Mouse (Mus musculus): ENCODE data around the gene Prkag2.
A peak's percentile ranks its signal among the peaks of the same experiment; 100 is the strongest.
"Not testable (repeated sequence)": the region's sequence is repeated elsewhere in the genome, so short reads cannot be mapped to it uniquely, and the experiment has no call there.

The Prkag2 gene

GRCm38 (mm10) chr5:25086234-25086633 is 14.2 kb downstream of the Prkag2 start:
- DNase-seq: peak; percentile 83 to 86

GRCm38 (mm10) chr5:25085170-25085569 is 15.3 kb downstream of the Prkag2 start:
- no peak for DNase-seq

- DNase-seq: no peak
These were observed 16.6 kb downstream of the Prkag2 start for GRCm38 (mm10) chr5:25083816-25084215.

- peak; percentile 74 to 75 for DNase-seq
These were observed 17.9 kb downstream of the Prkag2 start for GRCm38 (mm10) chr5:25082542-25082941.

GRCm38 (mm10) chr5:25081545-25081944 is 18.9 kb downstream of the Prkag2 start:
- DNase-seq: peak; percentile 61 to 72

GRCm38 (mm10) chr5:25080994-25081393 is 19.4 kb downstream of the Prkag2 start:
- no peak for DNase-seq

GRCm38 (mm10) chr5:25080438-25080945 is 19.9 kb downstream of the Prkag2 start:
- DNase-seq: no peak

GRCm38 (mm10) chr5:25079766-25080265 is 20.6 kb downstream of the Prkag2 start:
- no peak for DNase-seq

- no peak for DNase-seq
These were observed 22.4 kb downstream of the Prkag2 start for GRCm38 (mm10) chr5:25077873-25078651.

- DNase-seq: not testable (repeated sequence)
These were observed 23.2 kb downstream of the Prkag2 start for GRCm38 (mm10) chr5:25077258-25077657.

GRCm38 (mm10) chr5:25075623-25076022 is 24.8 kb downstream of the Prkag2 start:
- DNase-seq: no peak

- DNase-seq: peak; percentile 52 to 58
These were observed 30.6 kb downstream of the Prkag2 start for GRCm38 (mm10) chr5:25069815-25070214.

- peak; percentile 83 to 93 for DNase-seq
These were observed 33.3 kb downstream of the Prkag2 start for GRCm38 (mm10) chr5:25067122-25067521.

GRCm38 (mm10) chr5:25064270-25065232 is 35.9 kb downstream of the Prkag2 start:
- DNase-seq: no peak

GRCm38 (mm10) chr5:25062506-25063132 is 37.8 kb downstream of the Prkag2 start:
- peak; percentile 53 to 76 for DNase-seq

- DNase-seq: peak in 1 of 2 experiments; percentile 54
These were observed 41.3 kb downstream of the Prkag2 start for GRCm38 (mm10) chr5:25058853-25059741.

- DNase-seq: peak; percentile 50 to 71
These were observed 42.0 kb downstream of the Prkag2 start for GRCm38 (mm10) chr5:25058417-25058816.

- DNase-seq: no peak
These were observed 45.2 kb downstream of the Prkag2 start for GRCm38 (mm10) chr5:25055288-25055687.

GRCm38 (mm10) chr5:25053971-25054658 is 46.3 kb downstream of the Prkag2 start:
- peak in 1 of 2 experiments; percentile 37 for DNase-seq

GRCm38 (mm10) chr5:25050827-25051226 is 49.6 kb downstream of the Prkag2 start:
- DNase-seq: no peak

GRCm38 (mm10) chr5:25047670-25048069 is 52.8 kb downstream of the Prkag2 start:
- no peak for DNase-seq

Data from lung, postnatal 4 days (tissue).